Mouse (Mus musculus) left cerebral cortex, adult 11 months (tissue): ENCODE measurements around the gene Clcn3.
"Not testable (repeated sequence)": the region's sequence is repeated elsewhere in the genome, so short reads cannot be mapped to it uniquely, and the experiment has no call there.

Experiments used
- DNase-seq: peaks from one replicate; pipeline ENCODE4 v3.0.0; 2022; ENCODE audit warnings: low spot score

The Clcn3 gene

DNA sequence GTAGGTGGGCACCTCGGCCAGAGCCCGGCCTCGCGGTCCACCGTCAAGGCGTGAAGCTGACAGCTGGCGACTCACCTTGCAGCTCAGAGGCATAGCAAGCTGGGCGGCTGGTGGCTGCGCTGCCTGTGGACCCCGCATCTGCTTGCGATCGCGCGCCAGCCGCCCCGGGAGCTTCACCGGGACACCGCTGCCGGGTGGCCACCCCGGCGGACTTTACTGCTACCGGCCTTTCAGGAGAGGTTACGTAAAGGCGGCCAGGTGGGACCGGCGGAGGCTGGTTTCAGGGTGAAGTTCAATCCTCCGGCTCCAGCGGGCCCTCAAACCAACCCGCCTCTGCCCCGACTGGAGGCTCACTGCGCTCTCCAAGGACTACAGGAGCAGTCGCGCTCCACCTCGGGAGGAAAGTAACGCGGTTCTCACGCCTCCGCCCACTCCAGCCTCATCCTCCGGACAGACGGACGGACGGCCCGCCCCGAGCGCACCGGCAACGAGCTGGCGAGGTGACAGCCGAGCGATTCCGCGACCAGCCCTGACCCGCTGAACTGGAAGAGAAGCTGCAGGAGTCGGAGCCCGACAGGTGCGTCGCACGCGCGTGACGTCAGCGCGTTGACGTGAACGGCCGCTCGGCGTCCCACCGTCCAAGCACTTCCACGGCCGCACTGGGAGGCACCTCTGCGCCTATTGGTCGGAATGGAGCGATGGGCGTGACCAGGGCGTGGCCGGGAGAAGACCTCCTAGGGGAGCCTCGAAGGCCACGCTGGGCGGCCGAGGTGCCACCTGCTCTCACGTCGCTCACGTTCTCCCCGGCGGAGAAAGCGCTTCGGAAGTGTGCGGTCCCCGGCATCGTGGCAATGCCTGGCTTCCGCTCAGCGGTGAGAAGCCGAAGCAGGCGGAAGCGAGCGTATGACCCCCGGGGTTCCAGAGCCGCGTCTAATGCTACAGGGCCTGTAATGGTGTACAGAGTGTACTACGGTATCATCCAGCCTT is at the start of gene Clcn3:
Clcn3 (minus strand) TSS at position 600 of the 987 bp plus-strand sequence.
- peak; percentile 94 for DNase-seq

DNA sequence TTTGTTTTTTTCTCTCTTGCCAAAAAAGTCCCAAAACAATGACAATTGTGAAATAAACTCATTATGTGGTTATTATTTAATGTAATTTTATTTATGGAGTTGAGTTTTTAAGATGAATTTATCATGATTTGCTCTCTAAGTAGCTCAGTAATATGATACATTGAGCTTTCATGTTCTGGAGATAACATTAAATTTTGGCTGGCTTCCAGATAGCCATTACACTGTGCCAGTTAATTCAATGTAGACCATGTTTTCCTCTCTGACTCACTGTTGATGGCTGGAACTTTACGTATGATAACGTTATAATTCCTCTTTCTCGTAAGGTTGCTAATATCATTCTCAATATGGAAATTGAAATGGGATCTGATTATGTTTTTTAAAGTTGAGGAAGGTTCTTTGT is 13.4 kb upstream of the Clcn3 start:
- no peak for DNase-seq

DNA sequence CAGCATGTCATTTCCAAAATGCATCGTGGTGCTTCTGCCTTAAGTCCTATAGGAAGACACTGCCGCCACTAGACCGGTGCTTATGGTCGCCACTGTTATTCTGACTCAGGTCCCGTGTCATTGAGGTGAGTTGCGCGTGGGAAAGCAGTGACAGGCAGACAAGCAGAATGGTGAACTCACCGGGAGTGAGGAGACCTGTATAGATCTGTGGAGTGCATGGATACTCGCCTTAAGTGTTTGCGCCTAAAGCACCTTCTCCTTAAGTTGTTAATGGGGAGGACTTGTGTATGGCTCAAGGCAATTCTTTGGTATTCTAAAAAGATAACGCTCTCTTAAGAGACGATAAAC is 10.5 kb upstream of the Clcn3 start:
- no peak for DNase-seq

- DNase-seq, result peak; percentile 95
These were observed 10.0 kb upstream of the Clcn3 start, which contains the start of gene Nek1 for GRCm38 (mm10) chr8:60992910-60993638. TSS of gene Nek1 (plus strand) at chr8:60993195.

DNA sequence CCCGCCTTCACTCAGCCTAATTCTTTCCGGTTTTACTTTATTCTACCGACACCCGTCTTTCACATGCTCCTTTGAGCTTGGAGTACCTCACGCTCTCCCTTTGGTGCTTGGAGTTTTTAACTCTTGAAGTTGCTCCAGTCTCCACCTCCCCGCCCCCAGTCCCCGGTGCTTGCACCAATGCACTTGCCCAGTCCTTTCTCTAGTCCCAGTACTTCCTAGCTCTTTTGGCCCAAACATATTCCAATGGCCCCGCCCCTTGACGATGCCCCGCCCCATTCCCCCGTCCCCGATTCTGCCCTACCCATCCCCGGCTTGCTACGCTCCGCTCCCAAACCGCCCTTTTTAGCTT is 9.4 kb upstream of the Clcn3 start:
- DNase-seq, result no peak

GRCm38 (mm10) chr8:60984260-60985010 is 1.3 kb upstream of the Clcn3 start:
- DNase-seq, result not testable (repeated sequence)

DNA sequence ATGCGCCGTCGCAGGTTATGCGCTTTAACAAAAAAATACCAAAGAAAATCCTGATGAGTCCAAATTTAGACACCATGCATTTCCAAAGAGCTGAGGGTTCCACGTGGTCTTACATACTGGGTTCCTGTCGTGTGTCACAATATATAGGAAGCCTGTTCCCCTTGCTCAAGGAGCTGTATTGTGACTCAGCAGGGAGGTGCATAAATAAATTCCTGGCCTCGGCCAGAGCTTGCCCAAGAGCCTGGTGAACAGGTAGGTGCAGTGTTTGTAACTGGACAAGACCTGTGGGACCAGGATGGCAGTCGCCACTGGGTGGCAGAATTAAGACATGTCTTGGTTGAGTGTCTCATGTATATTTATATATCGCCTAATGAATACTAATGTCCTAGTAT is 584 bp upstream of the Clcn3 start:
- DNase-seq, result peak; percentile 65

DNA sequence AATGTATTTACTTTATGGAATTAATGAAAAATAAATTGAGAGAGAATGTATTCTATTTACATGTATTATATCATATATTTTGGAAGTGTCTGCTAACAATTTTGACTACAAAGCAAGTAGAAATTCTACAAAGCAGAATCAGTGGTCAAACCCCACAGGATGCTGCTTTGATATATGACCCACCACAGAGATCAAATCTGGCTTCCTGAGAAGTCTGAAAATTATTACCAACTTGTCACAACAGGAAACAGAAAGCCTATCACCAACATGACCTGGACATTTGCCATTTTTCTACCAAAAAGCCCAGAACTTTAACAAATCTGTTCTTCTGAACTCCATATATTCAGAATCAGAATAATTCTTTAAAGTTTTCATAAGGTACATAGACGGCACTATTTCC is 1.7 kb downstream of the Clcn3 start:
- DNase-seq, result no peak

DNA sequence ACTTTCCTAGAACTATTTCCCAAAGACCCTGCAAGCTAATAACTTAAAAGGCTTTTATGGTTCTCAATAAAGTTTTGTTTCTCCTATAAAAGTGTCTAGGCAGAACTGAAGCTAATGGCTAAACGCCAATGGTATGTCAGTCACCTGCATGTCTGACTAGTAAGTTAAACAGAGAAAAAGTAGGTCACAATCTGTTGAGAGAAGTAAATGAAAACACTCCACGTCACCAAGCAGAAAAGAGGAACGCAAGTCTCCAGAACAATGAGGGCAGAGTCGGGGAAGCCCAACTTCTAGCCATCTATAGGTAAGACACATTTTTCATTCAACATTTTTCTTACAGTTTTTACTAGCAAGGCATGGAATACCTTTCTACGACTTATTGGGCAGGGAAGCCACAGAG is 4.6 kb downstream of the Clcn3 start:
- no peak for DNase-seq

DNA sequence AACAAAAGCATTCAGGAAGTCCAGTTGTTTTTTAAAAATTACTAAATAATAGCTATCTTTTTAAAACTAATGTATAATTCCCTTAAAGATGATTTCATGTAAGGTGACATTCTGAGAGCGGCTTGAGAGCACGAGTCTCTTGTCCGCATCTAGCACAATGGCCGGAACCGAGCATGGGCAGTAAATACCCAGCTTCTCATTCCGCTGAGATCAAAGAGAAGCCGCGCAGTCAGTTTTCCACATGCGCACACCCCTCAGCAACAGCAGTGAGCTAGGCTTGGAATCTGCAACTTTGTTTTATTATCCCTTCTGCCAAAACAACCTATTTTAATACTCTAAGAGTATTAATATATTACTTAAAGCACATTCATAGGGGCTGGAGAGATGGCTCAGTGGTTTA is 6.3 kb downstream of the Clcn3 start:
- DNase-seq, result no peak

DNA sequence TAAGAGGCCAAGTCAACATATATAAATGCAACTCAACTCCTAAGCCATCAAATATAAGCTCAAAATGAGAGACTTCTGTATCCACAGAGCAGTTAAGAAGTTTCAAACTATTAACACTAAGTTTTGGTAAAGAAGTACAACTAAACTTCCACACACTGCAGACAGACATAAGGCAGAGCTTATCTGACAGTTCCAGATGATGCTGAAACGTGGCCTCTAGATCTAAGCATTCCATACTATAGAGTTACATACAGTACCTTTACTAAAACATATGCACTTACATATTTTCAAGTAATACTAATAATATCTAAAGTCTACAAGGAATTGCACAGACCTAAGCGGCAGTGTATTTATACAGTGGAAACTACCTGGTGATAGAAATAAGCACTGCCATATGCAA is 8.3 kb downstream of the Clcn3 start:
- no peak for DNase-seq

DNA sequence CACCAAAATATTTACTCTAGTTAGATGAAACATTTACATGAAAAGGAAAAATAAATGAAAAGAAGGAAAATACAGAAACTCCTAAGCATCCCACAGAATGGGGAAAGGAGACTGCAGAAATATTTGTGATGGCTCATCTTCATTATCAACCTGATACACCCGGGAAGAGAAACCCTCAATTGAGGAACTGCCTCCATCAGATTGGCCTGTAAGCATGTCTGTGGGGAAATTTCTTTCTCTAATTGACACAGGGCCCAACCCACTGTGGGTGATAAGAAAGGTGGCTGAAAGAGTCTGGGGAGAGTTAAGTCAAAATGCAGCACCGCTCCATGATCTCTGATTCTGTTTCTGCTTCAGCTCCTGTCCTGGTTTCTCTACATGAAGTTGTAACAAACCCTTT is 9.7 kb downstream of the Clcn3 start:
- DNase-seq, result no peak

DNA sequence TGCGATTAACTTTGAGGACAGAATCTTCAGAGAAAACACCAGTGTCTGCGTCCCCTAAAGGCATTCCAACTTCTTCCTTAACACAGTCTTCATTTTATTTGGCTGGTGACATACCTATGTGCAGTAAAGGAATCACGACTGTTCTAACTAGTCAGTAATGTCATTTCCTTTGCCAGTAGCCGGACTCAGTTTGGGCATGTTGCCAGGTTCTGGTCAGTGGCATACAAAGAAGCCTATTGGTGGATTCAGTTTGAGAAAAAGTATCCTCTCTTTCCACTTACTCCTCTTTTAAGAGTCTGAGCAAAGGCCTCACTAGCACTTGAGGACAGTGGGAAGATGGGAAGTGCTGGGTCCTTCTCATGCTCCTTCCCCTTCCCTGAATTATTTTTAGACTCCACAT is 11.3 kb downstream of the Clcn3 start:
- DNase-seq, result no peak

DNA sequence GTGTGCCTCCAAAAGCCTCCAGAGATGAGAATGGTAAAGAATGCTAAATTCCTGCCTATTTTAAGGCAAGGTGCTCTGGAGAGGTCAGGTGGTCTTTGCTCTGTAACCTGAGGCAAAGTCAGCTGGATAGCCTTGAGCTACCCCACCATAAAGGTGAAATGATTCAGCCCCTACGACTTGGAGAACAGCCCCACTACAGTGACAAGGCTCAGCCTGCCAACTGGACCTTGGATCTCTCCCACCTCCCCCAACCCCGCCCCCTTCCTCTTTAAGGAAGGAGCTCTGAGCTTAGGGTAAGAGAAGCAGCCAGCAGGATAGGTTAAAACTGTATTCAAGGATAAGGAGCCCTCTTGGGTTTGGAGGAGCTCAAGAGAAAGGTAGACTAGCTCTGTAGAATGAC is 14.0 kb downstream of the Clcn3 start:
- DNase-seq, result no peak

DNA sequence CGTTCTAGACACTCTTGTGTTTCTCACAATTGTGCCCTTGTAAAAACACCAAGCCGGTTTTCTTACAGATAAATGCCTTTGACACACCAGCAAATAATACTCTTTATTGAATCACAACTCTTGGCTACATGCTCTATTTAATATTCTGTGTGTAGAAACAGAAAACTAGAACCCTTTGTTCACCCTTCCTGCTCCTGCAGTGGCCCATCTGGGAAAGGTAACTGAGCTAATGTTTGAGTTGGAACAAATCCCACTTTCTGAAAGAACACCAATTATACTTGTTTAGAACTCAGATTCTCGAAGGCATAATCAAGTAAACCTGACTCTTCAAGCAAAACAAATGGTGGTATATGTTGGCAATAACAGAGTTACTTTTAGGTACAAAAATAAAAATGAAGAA is 17.4 kb downstream of the Clcn3 start:
- no peak for DNase-seq

GRCm38 (mm10) chr8:60965306-60965705 is 17.8 kb downstream of the Clcn3 start:
- DNase-seq, result no peak

- no peak for DNase-seq
These were observed 18.6 kb downstream of the Clcn3 start for GRCm38 (mm10) chr8:60964518-60964917.

DNA sequence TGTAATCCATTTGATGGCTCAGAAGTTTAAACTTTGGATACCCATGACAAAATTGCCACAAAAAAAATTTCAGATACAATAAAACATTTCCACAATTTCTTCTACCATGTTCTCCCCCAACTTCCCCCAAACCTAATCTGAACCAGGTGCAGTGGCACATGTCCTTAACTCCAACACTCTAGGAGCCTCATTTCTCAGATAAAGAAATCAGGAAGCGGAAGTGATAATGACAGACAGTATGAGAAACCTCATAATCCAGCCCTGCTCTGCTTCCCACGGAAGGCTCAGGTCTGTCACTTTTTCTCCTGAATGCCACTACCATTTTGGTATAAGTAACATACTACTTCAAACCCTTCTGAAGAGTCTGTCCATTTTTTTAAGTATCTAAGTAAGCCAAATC is 19.2 kb downstream of the Clcn3 start:
- DNase-seq, result no peak

DNA sequence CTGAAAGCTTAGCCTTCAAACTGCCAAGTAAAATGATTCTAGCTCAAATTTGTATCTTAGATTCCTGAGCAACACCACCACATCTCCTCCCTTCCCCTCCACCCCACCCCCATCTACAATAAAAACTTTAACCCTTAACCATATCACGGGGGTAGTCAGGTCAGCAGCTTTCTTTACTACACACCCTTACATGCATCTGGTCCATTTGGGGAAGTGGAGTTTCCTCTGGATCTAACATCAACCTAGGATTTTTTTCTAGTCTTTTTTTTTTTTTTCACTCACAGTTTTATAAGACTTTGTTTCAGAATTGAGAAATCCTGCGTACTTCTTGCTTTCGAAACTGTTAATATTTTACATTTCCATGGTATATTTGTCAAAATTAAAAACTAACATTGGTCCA is 20.3 kb downstream of the Clcn3 start:
- DNase-seq, result no peak

- DNase-seq, result no peak
These were observed 26.3 kb downstream of the Clcn3 start for GRCm38 (mm10) chr8:60956847-60957246.

DNA sequence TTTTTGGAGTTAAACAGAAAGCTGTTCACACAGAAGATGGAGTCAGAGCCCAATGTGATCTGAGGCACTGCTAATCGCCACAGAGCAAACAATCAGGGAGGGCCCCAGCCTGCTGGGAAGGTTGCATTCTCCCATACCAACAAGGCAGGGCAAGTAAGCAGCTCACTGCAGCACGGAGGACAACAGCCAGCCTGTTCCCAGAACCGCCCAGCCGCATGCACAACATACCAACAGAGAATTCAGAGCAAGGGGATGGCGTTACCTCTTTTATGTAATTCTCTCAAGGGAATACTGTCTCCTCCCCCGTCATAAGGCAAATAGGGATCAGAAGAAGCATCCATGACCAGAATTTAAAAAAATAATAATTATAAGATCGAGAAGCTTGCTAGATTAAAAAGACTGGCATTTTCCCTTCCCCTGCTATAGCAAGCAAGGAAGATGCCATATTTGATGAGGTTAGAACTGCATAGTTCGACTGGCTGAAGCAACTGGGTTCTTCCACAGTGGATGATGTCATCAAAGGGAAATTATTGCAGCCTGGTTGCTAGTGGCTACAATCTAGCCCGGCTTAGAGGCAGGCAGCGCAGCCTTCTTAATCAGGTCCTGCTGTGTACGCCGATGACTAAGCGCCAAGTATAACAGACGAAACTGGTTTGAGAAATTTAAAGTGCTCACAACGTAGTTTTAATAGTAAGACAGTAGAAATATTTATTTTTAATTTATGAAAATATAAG is 28.7 kb downstream of the Clcn3 start:
- peak; percentile 85 for DNase-seq

- no peak for DNase-seq
These were observed 30.3 kb downstream of the Clcn3 start for GRCm38 (mm10) chr8:60952803-60953202.
